Mouse (Mus musculus) hindbrain, embryonic 15.5 days (tissue): ENCODE measurements around the gene Ly6g5c. TPM values are rescaled to one million over a fixed set of nuclear protein-coding genes. Genes with fewer than 3 reads are reported as not detected.
A peak's percentile ranks its signal among the peaks of the same experiment; 100 is the strongest.

Experiments used
- ATAC-seq: fragments of 200-750 bp; cut with Nextera tagmentation; 2 replicates; pipeline ENCODE4 v1.8.0; 2017; ENCODE audit warnings: low read depth, moderate number of reproducible peaks, moderate TSS enrichment; ENCODE audit not compliant: low FRiP score
- H3K27ac ChIP-seq: fragments of 300-500 bp; sonication (generic); replicated peaks from 2 replicates; pipeline ENCODE4 v1.5.1; 2015; ENCODE audit warnings: mild to moderate bottlenecking, inconsistent platforms
- H3K27me3 ChIP-seq: fragments of 300-500 bp; sonication (generic); 2 replicates; pipeline ENCODE4 v1.6.1; 2015; ENCODE audit warnings: control low read depth, inconsistent platforms
- H3K36me3 ChIP-seq: fragments of 300-500 bp; sonication (generic); 2 replicates; pipeline ENCODE4 v1.6.1; 2015; ENCODE audit warnings: control low read depth, inconsistent platforms
- H3K4me1 ChIP-seq: fragments of 300-500 bp; sonication (generic); replicated peaks from 2 replicates; pipeline ENCODE4 v1.6.1; 2015; ENCODE audit warnings: control low read depth, inconsistent platforms
- H3K4me2 ChIP-seq: fragments of 300-500 bp; sonication (generic); 2 replicates; pipeline ENCODE4 v1.6.1; 2015; ENCODE audit warnings: moderate library complexity, mild to moderate bottlenecking, inconsistent platforms
- H3K4me3 ChIP-seq: fragments of 300-500 bp; sonication (generic); 2 replicates; pipeline ENCODE4 v1.5.1; 2015; ENCODE audit warnings: mild to moderate bottlenecking, inconsistent platforms
- H3K9ac ChIP-seq: fragments of 300-500 bp; sonication (generic); 2 replicates; pipeline ENCODE4 v1.6.1; 2015; ENCODE audit warnings: inconsistent platforms
- H3K9me3 ChIP-seq: fragments of 300-500 bp; sonication (generic); 2 replicates; pipeline ENCODE4 v1.6.1; 2016; ENCODE audit warnings: control low read depth, inconsistent platforms
- WGBS: fragments of 180-500 bp; shearing (Covaris S2); methylation state at CpG from one replicate; pipeline ENCODE4 v1.1.7; 2015; 5-methylcytosine and 5-hydroxymethylcytosine counted together
- polyA plus RNA-seq: library from polyadenylated mRNA; unstranded; fragments of >200 nt; fragmentation: Nextera tagmentation; extraction: Ambion mirVana; gene quantifications from 2 replicates; pipeline ENCODE4 v1.2.1, GENCODE M21; 2015

Gene Ly6g5c
- polyA plus RNA-seq, 1 experiment from 2014 or later: not detected

DNA sequence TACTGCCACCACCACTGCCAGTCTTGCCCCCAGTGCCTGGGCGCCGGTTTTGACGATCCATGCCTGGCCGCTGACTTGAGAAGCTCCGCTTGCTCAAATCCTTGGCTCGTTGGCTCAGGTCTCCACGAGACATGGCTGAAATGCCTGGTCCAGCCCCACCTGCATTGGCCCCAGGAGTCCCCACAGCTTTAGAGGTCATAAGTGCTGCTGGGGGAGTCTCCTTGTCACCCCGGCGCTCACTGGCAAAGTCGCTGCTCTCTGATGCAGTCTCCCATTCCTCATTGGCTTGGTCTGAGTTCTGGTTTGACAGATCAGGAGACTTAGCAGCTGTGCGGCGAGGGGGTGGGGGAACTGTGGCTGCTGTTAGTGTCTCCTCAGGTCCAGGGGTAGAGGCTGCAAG is 47.4 kb downstream of the Ly6g5c start:
- Histone ChIP-seq H3K4me3 (no peak overlapping the region), H3K4me1 (no peaks in the 10 kb centered on the region), H3K27ac (no peak overlapping the region), H3K27me3 (no peaks in the 10 kb centered on the region), H3K4me2 (no peak overlapping the region), H3K9ac (no peak overlapping the region), H3K9me3 (no peaks in the 10 kb centered on the region), H3K36me3 (peaks cover 95% of the 10 kb centered on the region)
- ATAC-seq: no peak
- 95% methylated on average over 12 of the region's 12 CpGs for WGBS

GRCm38 (mm10) chr17:35156461-35157200 is 48.6 kb downstream of the Ly6g5c start:
- no peaks in the 10 kb centered on the region for H3K27me3 ChIP-seq
- peaks cover 5% of the 10 kb centered on the region for H3K4me1 ChIP-seq
- H3K36me3 ChIP-seq: peaks cover 98% of the 10 kb centered on the region
- H3K9ac ChIP-seq: no peak overlapping the region
- no peak overlapping the region for H3K27ac ChIP-seq
- WGBS: 92% methylated on average over 33 of the region's 33 CpGs
- H3K4me2 ChIP-seq: no peak overlapping the region
- H3K9me3 ChIP-seq: no peaks in the 10 kb centered on the region
- ATAC-seq: no peak
- H3K4me3 ChIP-seq: no peak overlapping the region

DNA sequence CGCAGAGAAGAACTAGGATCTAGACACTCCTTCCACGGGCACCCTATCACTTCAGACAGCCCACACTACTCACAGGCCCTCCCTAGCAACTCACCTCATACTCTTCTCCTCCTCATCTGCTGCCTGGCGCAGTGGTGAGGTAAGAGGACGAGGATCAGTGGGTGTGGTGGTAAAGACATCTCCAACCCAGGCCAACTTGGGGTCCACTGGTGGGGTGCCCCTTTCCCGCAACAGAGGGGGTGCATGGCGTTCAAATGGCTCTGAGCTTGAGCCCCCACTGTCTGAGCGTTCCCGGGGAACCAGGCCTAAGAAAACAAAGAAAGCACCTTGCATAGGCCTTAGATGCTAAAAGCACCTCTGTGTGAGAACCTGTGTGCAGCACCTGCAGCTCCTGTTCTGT is 49.2 kb downstream of the Ly6g5c start:
- no peak for ATAC-seq
- Histone ChIP-seq H3K4me1 (peaks cover 11% of the 10 kb centered on the region), H3K27me3 (no peaks in the 10 kb centered on the region), H3K4me3 (no peak overlapping the region), H3K36me3 (peaks cover 99% of the 10 kb centered on the region), H3K9me3 (no peaks in the 10 kb centered on the region), H3K27ac (no peak overlapping the region), H3K4me2 (no peak overlapping the region), H3K9ac (no peak overlapping the region)
- WGBS: 96% methylated on average over 8 of the region's 8 CpGs

- ATAC-seq: no peak
- Histone ChIP-seq H3K27me3 (no peaks in the 10 kb centered on the region), H3K27ac (no peak overlapping the region), H3K4me2 (no peak overlapping the region), H3K9me3 (no peaks in the 10 kb centered on the region), H3K4me3 (no peak overlapping the region), H3K9ac (no peak overlapping the region), H3K4me1 (peaks cover 16% of the 10 kb centered on the region), H3K36me3 (peaks cover 95% of the 10 kb centered on the region)
- WGBS: 93% methylated on average over 8 of the region's 8 CpGs
Measured at GRCm38 (mm10) chr17:35157661-35158175, 49.6 kb downstream of the Ly6g5c start.

DNA sequence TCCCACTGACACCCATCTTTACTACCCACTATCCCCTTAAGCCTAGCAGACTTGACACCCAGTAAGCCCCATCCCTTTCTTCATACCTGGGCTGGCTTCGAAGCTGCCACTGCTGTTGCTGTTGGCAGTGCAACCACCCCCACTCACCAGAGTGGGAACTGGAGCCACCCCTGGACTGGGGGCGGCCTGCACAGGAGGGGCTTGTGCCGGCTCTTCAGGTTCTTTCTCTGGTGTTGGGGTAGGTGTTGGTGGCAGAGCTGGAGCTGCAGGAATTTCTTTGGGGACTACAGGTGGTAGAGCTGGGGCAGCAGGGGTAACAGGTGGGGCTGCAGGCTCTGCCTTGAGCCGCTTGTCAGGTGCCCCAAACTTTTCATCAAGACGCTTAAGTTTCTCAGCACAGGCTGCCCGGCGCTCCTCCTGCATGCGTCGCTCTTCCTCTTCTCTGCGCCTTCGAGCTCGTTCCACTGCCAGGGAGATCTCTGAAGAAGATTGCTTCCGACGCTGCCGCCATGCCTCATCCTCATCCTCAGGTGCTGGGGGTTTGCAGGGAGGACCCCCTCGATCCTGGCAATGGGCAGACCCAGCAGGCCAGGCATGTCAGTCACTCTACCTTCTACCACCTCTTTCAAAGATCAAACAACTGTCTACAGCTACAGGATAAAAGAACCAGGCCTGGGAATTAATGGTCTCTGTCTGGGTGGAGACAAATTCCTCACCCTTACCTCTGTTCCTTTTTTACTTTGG is 50.9 kb downstream of the Ly6g5c start:
- Histone ChIP-seq H3K9me3 (no peaks in the 10 kb centered on the region), H3K4me1 (peaks cover 24% of the 10 kb centered on the region), H3K27ac (no peak overlapping the region), H3K4me3 (no peak overlapping the region), H3K9ac (no peak overlapping the region), H3K36me3 (peaks cover 82% of the 10 kb centered on the region), H3K4me2 (no peak overlapping the region), H3K27me3 (no peaks in the 10 kb centered on the region)
- ATAC-seq: no peak
- 92% methylated on average over 16 of the region's 16 CpGs for WGBS

DNA sequence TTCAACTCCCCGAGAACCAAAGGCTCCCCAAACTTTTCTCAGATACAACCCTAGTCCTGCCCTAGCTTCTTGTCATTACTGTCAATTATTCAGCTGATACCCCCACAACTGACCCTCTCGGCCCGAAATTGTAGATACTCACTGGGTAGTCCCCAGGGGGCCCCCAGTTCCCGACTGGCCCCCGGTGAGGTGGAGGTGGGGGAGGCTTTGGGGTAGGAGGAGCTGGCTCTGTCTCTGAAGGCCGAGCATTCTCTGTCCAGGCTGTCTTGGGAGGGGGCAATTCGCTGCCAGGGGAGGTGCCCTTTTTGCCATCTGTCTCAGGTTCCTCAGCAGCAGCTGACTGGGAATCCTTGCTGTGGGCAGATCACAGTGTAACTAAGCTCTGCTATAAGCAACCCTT is 51.6 kb downstream of the Ly6g5c start:
- Histone ChIP-seq H3K4me3 (no peak overlapping the region), H3K4me1 (peaks cover 24% of the 10 kb centered on the region), H3K27ac (no peak overlapping the region), H3K9ac (no peak overlapping the region), H3K4me2 (no peak overlapping the region), H3K27me3 (no peaks in the 10 kb centered on the region), H3K36me3 (peaks cover 75% of the 10 kb centered on the region), H3K9me3 (no peaks in the 10 kb centered on the region)
- WGBS: 88% methylated on average over 7 of the region's 7 CpGs
- ATAC-seq: no peak

DNA sequence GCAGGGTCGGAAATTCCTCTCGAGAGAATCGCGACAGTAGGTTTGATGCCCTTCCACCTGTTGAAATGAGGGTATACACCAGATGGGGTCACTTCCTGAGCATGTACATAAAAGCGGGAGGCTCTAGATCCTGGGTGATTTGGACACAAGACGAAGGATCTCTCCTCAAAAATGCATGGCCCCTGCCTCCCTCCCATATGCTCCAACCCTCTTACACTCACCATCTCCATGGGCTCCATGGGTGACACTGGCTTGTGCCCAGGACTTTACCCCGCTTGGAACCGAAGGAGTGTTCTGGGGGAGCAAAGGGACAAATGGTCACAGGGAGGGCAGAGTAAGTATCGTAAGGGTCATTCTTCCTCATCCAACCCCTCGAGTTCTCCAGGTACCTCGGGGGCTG is 53.3 kb downstream of the Ly6g5c start:
- WGBS: 83% methylated on average over 11 of the region's 11 CpGs
- H3K36me3 ChIP-seq: peaks cover 58% of the 10 kb centered on the region
- H3K9me3 ChIP-seq: no peaks in the 10 kb centered on the region
- ATAC-seq: no peak
- no peaks in the 10 kb centered on the region for H3K27me3 ChIP-seq
- H3K9ac ChIP-seq: no peak overlapping the region
- H3K4me1 ChIP-seq: peaks cover 33% of the 10 kb centered on the region
- H3K4me2 ChIP-seq: no peak overlapping the region
- H3K4me3 ChIP-seq: peak overlapping the region; percentile 96; the same call in 1 of the 2 replicates
- H3K27ac ChIP-seq: no peak overlapping the region

Other genes starting within 250 kb of the Ly6g5c start
- 2.5 and 4.1 TPM in 2 replicates for gene Cfb, start 245.8 kb upstream of the Ly6g5c start, polyA plus RNA-seq
- gene Zbtb12, start 228.8 kb upstream of the Ly6g5c start, polyA plus RNA-seq: 11.9 and 12.9 TPM in 2 replicates
- not detected in 2 replicates for gene Gm20547, start 226.2 kb upstream of the Ly6g5c start, polyA plus RNA-seq
- gene C2, start 210.0 kb upstream of the Ly6g5c start, polyA plus RNA-seq: 2.4 and 3.7 TPM in 2 replicates
- 90.9 and 96.7 TPM in 2 replicates for gene Ehmt2, start 209.8 kb upstream of the Ly6g5c start, polyA plus RNA-seq
- 0.09 TPM in 1 of 2 replicates, not detected in the other for gene Slc44a4, start 193.8 kb upstream of the Ly6g5c start, polyA plus RNA-seq
- 35.9 and 38.3 TPM in 2 replicates for gene Neu1, start 177.0 kb upstream of the Ly6g5c start, polyA plus RNA-seq
- 0.31 and 0.51 TPM in 2 replicates for gene Hspa1b, start 149.0 kb upstream of the Ly6g5c start, polyA plus RNA-seq
- gene Gm20481, start 138.4 kb upstream of the Ly6g5c start, polyA plus RNA-seq: 1.0 TPM in 1 of 2 replicates, not detected in the other
- gene Hspa1a, start 136.1 kb upstream of the Ly6g5c start, polyA plus RNA-seq: 12.0 and 13.1 TPM in 2 replicates
- gene Hspa1l, start 135.6 kb upstream of the Ly6g5c start, polyA plus RNA-seq: 1.3 and 1.8 TPM in 2 replicates
- gene Lsm2, start 126.4 kb upstream of the Ly6g5c start, polyA plus RNA-seq: 109 and 113 TPM in 2 replicates
- 60.4 and 68.7 TPM in 2 replicates for gene Vars, start 107.3 kb upstream of the Ly6g5c start, polyA plus RNA-seq
- 0.14 TPM in 2 replicates for gene Vwa7, start 91.7 kb upstream of the Ly6g5c start, polyA plus RNA-seq
- gene Sapcd1, start 80.3 kb upstream of the Ly6g5c start, polyA plus RNA-seq: 1.6 and 2.3 TPM in 2 replicates
- 1.6 and 3.4 TPM in 2 replicates for gene Msh5, start 61.5 kb upstream of the Ly6g5c start, polyA plus RNA-seq
- 87.4 TPM in 2 replicates for gene Clic1, start 58.3 kb upstream of the Ly6g5c start, polyA plus RNA-seq
- gene Ddah2, start 49.2 kb upstream of the Ly6g5c start, polyA plus RNA-seq: 349 and 367 TPM in 2 replicates
- 0.18 TPM in 1 of 2 replicates, not detected in the other for gene Ly6g6c, start 42.9 kb upstream of the Ly6g5c start, polyA plus RNA-seq
- gene Mpig6b, start 42.1 kb upstream of the Ly6g5c start, polyA plus RNA-seq: 0.22 and 0.25 TPM in 2 replicates
- gene Ly6g6e, start 31.4 kb upstream of the Ly6g5c start, polyA plus RNA-seq: 0.43 and 0.53 TPM in 2 replicates
- gene Ly6g6d, start 30.2 kb upstream of the Ly6g5c start, polyA plus RNA-seq: 1.2 and 1.8 TPM in 2 replicates
- 0.24 TPM in 1 of 2 replicates, not detected in the other for gene Ly6g6f, start 22.7 kb upstream of the Ly6g5c start, polyA plus RNA-seq
- gene Abhd16a, start 19.0 kb upstream of the Ly6g5c start, polyA plus RNA-seq: 102 and 106 TPM in 2 replicates
- 1.1 and 1.2 TPM in 2 replicates for gene Ly6g5b, start 7.1 kb downstream of the Ly6g5c start, polyA plus RNA-seq
- gene Gpank1, start 13.2 kb downstream of the Ly6g5c start, polyA plus RNA-seq: 24.3 and 25.4 TPM in 2 replicates
- 308 and 311 TPM in 2 replicates for gene Csnk2b, start 13.8 kb downstream of the Ly6g5c start, polyA plus RNA-seq
- gene D17H6S53E, start 18.1 kb downstream of the Ly6g5c start, polyA plus RNA-seq: 9.3 and 10.8 TPM in 2 replicates
- gene Apom, start 23.8 kb downstream of the Ly6g5c start, polyA plus RNA-seq: 0.21 and 0.79 TPM in 2 replicates
- 70.0 and 75.7 TPM in 2 replicates for gene Bag6, start 26.9 kb downstream of the Ly6g5c start, polyA plus RNA-seq
- gene Prrc2a, start 56.6 kb downstream of the Ly6g5c start, polyA plus RNA-seq: 175 and 181 TPM in 2 replicates
- gene Aif1, start 67.8 kb downstream of the Ly6g5c start, polyA plus RNA-seq: 7.4 and 9.6 TPM in 2 replicates
- 5.6 and 13.9 TPM in 2 replicates for gene Lst1, start 80.2 kb downstream of the Ly6g5c start, polyA plus RNA-seq
- 0.84 and 0.97 TPM in 2 replicates for gene Ltb, start 86.2 kb downstream of the Ly6g5c start, polyA plus RNA-seq
- 0.13 TPM in 1 of 2 replicates, not detected in the other for gene Tnf, start 93.7 kb downstream of the Ly6g5c start, polyA plus RNA-seq
- 0.39 and 0.42 TPM in 2 replicates for gene Lta, start 97.1 kb downstream of the Ly6g5c start, polyA plus RNA-seq
- 0.43 and 0.55 TPM in 2 replicates for gene Gm16181, start 112.6 kb downstream of the Ly6g5c start, polyA plus RNA-seq
- 99.1 and 110 TPM in 2 replicates for gene Atp6v1g2, start 125.4 kb downstream of the Ly6g5c start, polyA plus RNA-seq
- 10.8 and 12.0 TPM in 2 replicates for gene Nfkbil1, start 127.5 kb downstream of the Ly6g5c start, polyA plus RNA-seq
- 361 and 365 TPM in 2 replicates for gene Ddx39b, start 133.5 kb downstream of the Ly6g5c start, polyA plus RNA-seq
- gene H2-D1, start 154.5 kb downstream of the Ly6g5c start, polyA plus RNA-seq: 118 and 128 TPM in 2 replicates
- gene H2-Q1, start 212.1 kb downstream of the Ly6g5c start, polyA plus RNA-seq: 0.39 and 0.58 TPM in 2 replicates
- gene H2-Q2, start 234.0 kb downstream of the Ly6g5c start, polyA plus RNA-seq: 2.5 and 3.1 TPM in 2 replicates